Mouse (Mus musculus): ENCODE results near the gene Sspo. TPM values are rescaled to one million over a fixed set of nuclear protein-coding genes. Genes with fewer than 3 reads are reported as not detected.

Gene Sspo
- total RNA-seq (2015): not detected in 2 replicates
- not detected in 2 replicates for total RNA-seq (2017)

DNA sequence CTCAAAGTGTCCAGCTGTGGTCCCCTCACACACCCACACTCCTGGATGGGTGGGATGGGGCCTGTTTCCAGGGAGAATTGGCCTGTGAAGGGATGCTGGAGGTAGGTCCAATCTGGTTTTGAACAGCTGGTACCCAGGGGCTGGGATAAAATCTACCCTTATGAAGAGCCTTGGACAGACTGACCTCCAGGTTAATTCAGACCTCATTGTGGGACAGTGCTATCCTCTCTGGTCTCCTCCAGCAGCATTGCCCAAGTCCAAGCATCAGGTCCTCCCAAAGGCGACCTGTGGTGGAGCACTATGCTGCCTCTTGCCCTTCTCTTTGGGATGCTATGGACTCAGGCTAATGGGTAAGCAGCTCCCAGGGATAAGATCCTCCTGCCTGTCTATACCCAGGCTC lies at the start of gene Sspo:
TSS of gene Sspo (plus strand) at position 301 of the 400 bp plus-strand sequence.
- no peak for ATAC-seq (replicated peaks; ENCODE audit: poor library complexity)

DNA sequence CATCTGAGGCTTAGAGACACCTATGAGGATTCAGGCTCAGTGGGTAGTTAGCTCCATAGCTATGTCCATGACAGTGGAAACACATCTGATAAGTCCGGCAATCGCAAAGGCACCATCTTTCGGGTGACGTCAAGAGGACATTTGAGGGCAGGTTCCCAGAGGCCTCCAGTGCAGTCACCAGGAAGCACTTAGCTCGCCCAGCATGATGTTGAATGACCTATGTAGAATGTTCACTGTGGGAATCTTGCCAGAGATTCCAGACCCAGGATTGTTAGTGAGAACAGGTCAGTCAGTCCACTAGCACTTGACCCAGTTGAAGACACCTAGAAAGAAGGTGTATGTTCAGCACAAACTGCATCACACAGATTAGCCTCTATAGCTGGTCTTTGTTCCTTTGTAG lies 48.1 kb upstream of the Sspo start:
- no peak for ATAC-seq (replicated peaks; ENCODE audit: poor library complexity)

DNA sequence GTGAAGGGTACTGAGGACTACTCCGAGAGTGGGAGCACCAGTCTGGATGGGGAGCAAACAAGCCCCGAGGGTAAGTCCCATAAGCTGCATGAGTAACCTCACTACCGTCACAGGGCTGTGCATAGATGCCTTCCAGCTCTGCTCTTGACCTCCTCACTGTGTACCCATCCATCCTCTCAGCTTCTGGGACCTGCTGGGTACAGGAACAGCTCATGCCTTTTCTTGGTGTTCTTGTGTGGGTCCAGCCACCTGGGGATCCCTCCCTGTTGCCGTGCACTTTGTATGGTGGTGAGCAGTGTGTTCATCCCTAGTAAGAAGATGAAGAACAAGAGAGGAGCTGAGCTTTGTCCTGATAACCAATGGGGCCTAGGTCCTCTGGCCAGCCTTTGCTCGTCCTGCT lies 44.0 kb upstream of the Sspo start:
- no peak for ATAC-seq (replicated peaks; ENCODE audit: poor library complexity)

DNA sequence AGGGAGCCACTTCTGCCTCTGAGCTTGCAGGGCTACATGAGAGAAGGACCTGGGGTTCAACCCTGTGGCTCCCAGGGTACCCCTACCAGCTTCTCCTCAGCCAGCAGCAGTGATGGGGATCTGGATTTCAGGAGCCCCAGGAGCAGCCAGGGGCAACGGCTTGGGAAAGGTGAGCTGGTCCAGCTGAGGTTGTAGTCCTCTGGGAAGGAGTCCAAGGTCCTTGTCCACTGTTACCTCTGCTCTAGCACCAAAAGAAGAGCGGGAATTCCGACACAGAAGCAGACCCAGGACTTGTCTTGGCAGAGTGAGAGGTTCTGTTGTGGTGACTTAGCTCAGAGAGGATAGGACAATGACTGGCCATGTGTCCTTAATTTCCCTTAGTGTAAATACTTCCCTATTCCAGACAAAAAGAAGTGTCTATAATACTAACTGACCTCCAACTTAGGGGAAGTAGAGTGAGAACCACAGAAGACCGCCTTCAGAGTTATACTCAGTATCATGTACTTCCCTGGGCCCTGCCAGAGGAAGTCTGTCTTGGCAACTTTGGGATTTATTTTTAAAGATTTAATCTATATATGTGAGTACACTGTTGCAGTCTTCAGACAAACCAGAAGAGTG lies 38.2 kb upstream of the Sspo start:
- ATAC-seq (replicated peaks; ENCODE audit: poor library complexity): peak; percentile 81

DNA sequence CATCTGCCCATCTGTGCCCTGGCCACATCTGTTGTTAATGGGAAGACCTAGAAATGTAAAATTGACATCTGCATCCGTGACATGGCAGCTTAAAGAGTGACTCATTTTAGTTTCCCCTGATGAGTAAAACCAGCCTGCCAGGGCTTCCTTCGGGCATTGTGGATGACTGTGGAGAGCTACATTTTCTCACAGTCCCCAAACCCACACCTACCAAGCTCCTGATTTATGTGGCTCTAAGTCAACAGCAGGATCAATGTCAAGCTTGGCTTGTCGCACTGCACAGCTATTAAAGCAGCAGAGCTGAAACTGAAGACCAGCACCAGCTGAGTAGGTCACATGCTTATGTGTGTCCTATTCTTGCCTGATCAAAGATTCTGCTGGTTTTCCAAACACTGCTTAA lies 37.5 kb upstream of the Sspo start:
- ATAC-seq (replicated peaks; ENCODE audit: poor library complexity): no peak

DNA sequence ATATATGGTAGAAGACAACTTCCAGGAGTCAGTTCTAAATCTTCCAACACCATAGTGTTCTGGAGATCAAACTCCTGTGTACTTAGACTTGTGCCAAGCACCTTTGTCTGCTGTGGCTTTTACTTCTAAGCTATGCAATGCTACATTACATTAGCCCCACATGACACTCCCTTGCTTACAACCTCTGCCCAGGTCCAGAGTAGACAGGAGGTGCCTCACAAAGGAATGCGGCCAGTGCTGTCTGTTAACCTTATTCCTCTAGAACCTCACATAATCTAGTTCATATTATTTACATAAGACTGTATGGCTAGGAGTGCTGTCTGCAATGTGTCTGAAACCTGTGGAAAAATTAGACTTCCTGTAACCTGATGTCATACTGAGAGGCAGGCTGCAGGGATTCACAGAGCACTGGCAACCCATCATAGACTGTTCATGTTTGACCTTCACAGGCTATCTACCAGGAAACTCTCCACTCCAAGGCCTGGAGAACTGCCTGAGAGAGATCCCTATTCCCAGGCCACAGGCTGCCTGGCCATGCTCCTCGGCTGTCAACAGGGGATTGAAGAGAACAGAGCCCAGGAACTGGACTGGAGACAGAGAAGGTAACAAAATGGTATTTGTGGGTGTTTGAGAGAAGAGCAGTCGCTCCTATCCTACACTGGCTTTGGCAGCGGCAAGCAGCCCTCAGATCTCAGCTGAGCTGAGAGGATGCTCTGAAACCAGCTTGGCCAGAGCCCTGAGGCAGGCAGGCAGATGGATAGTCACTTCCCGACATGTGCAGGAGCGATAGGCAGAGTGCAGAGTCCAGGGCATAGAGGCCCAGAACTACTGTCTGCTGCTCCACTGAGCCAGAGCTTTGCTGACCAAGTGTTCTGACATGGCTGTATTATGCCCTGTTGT lies 36.6 kb upstream of the Sspo start:
- no peak for ATAC-seq (replicated peaks; ENCODE audit: poor library complexity)

DNA sequence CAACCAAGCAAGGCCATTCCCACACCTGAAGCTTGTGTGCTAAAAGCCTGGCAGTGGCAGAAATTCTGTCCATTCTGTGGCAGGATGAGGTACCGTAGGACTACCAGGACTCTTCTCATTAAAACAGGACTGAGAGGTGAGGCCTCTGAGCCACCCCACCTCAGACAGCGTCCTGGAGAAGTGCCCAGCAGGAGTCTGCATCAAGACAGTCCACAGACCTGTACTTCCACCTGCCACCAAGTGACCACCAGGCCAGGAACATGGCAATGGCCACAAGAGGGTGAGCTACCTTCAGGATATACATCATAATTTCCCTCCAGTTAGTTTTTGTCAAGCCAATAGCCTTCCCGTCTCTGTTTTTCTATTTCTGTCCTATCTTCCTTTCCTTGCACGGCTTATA lies 35.9 kb upstream of the Sspo start:
- no peak for ATAC-seq (replicated peaks; ENCODE audit: poor library complexity)

DNA sequence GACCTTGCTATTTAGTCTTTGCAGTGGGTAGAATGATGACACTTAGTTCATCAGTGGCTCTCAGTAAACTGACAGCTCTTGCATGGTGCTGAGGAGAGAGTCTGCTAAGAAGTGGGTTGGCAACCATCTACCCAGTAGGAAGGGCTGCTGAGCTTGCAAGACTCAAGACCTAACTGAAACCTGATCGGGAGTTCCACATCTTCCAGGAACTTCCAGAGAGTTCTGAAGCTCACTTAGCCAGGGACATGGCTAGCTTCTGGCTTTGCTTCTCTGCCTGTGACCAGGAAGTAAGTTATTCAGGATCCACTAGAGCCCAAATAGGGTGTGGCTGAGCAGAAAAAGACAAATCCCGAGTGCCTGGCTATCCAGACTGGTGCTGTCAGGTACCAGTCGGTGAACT lies 35.4 kb upstream of the Sspo start:
- no peak for ATAC-seq (replicated peaks; ENCODE audit: poor library complexity)

DNA sequence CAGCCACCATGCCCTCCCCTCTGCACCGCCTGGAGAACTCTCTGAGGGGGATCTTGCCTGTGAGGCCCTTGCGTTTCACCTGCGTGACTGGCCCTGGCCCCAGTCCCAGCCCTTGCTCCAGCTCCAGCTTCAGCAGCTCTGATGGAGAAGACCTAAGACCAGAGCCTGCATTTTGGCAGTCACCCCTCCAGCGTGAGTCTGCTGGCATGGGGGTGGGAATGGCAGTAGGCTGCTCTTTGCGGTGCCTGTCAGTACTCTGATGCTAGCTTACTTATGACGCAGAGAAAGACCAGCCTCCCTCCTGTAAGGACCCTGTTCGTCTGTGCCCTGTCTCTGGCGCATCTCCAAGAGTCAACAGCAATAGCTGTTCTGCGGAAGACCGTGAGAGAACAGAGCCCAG lies 34.9 kb upstream of the Sspo start:
- ATAC-seq (replicated peaks; ENCODE audit: poor library complexity): no peak

DNA sequence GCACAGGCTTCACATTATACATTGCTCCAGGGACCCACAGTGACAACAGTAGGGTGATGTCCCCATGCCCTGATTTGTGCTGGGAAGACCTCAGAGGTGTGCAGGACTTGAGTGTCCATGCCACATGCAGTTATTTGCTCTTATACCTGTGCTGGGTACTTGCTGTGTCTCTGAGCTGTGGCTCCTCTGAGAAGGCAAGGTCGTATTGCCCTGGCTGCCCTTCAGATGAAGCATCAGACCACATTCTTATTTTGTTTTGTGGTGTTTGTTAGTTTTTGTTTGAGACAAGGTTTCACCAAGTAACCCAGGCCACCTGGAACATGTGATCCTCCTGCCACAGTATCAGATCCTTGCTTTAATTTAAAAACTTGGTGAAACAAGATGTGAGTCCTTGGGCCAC lies 33.1 kb upstream of the Sspo start:
- no peak for ATAC-seq (replicated peaks; ENCODE audit: poor library complexity)

DNA sequence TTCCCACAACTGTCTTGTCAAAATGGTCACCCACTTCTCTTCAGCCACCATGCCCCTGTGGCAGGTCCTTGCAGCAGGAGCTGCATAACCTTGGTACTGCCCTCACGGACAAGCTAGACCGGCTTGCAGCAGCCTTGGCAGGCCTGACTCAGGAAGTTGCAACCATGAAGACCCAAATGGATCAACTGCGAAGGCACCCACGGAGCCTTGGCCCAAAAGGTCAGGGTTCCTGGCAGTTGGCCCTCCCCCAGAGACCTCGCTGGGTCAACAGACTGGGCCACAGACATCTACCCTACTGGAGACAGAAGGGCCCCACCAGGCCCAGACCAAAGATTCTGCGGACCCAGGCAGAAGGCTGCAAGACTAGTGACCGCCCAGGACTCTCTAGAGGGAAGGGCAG lies 32.4 kb upstream of the Sspo start:
- no peak for ATAC-seq (replicated peaks; ENCODE audit: poor library complexity)

DNA sequence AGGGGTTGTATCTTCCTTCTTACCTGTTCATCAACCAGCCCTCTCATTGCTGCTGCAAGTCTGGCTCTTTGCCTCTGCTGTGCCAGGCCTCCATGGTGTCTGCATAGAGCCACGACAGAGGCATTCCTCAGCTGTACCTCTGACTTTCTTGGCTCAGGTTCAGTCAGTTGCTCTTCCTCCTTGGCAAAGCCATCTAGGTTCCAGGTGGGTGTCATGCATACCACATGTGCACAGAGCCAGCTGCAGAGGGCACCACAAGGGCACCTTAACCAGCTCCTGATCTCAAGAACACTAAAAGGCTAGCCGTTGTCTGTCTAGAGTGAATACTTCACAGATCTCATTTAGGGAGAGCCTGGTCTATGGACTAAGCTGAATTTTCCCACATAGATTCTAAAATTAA lies 31.5 kb upstream of the Sspo start:
- no peak for ATAC-seq (replicated peaks; ENCODE audit: poor library complexity)

DNA sequence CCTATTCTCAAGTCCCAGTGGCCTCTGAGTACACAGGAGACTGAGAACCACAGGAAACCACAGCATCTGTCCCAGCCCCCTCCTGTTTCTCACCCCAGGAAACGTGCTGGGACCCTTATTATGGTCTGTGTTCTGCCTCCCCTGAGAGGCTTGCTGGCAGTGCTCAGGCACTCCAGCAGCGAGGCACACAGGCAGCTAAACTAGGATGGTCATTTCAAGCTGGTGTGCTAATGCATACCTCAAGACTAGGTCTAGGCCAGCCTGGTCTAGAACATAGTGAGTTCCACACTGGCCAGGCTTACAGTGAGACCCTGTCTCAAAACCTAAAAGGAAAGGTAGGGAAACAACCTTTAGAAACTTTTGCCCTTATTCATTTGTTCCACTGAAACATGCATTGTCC lies 27.4 kb upstream of the Sspo start:
- peak; percentile 26; the same call in 1 of the 2 replicates for ATAC-seq (replicated peaks; ENCODE audit: poor library complexity)

DNA sequence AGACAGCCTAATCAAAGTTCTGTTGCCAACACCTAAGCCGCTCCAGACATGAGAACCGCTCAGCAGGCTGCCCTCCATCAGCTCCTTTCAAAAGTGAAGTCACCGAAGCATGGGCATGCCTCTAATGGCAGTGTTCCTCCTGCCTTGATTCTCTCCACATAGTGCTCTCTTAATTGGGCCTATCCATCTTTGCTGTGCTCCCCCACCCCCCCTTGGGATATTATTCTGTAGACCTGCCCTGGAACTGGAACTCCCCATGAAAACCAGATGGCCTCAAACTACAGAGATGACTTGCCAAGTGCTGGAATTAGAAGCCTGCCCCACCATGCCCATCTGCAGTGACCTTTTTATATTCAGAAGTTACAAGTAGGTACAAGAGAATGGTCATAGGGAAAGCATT lies 24.7 kb upstream of the Sspo start:
- ATAC-seq (replicated peaks; ENCODE audit: poor library complexity): no peak

DNA sequence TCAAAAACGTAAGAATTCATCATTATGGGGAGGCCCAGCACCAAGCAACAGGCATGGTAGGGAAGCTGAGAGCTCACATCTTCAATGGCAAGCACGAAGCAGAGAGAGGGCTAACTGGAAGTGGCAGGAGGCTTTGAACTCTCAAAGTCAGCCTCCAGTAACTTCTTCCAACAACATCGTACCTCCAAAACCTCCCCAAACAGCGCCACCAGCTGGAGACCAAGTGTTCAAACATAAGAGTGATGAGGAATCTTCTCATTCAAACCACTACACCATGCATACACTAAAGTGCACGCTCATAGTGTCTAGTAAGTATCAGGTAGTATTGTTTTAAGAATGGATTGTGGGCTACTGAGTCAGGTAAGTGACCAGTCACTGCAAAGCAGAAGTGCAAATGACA lies 24.0 kb upstream of the Sspo start:
- ATAC-seq (replicated peaks; ENCODE audit: poor library complexity): no peak

DNA sequence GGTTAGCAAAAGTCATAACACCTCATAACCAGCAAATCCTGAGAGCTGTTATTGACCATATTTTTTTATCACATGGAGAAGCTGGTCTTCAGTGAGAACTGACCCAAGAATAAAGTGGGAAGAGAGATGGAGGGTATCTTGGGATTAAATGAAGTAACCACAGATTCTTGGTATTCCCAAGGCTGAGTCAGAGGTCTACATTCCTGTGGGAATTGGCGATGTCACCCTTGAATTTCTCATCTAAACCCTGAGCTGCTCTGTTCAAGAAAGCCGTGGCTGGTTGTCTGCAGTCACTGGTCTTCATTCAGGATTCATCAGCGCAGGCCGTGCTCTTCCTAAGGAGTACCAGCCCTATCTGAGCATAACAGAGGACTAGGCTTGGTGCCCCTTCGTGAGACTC lies 21.1 kb upstream of the Sspo start:
- no peak for ATAC-seq (replicated peaks; ENCODE audit: poor library complexity)

DNA sequence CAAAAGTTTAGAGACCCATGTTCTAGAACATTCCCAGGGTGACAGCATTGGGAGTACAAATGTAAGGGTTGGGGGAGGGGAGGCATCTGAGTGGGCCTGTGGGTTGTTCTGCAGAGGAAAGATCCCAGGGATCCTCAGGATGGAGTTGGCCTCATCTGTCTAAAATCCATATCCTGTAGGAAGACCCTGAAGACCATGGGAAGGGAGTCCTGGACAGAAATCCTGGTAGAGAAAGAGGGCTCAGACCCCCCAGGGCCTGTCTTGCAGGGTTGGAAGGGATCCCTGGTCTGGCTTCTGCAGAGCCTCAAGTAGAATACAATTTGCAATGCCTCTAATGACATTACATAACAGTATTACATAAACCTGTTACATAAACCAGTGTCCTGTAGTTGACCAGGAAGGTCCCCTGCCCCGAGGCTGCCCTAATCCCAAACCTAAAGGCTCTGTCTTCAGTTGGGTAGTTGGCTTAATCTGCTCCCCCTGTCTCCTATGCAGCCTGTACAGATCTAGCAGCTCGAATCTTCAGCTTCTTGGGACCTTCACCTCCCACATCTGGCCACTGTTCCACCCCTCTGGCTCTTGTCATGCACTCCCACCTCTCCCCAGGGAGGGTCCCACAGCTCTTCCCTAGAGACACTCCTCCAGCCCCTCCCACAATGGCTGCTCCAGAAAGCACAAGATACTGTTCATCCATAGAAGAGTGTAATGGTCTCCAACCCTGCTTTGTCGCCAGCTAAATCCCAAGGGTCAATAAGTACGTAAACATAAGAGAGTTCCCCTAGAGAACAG lies 19.1 kb upstream of the Sspo start:
- ATAC-seq (replicated peaks; ENCODE audit: poor library complexity): no peak

DNA sequence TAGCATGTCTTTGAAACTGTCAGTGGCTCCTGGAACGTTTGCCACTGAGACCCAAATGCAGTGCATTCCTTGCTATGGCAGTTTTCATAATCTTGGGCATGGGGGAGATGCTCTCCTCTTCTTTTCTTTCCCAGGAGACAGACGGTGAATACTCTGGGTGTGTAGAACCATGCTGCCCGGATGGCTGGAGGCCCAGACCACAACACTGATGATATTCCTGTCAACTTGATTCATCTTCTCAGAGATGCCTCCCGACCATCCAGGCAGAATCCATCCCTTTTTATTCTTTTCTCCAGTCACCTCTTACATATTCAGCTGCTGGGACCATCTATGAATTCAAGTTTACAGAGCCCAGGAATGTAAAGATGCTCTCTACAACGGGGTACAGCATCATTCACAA lies 17.3 kb upstream of the Sspo start:
- ATAC-seq (replicated peaks; ENCODE audit: poor library complexity): no peak

DNA sequence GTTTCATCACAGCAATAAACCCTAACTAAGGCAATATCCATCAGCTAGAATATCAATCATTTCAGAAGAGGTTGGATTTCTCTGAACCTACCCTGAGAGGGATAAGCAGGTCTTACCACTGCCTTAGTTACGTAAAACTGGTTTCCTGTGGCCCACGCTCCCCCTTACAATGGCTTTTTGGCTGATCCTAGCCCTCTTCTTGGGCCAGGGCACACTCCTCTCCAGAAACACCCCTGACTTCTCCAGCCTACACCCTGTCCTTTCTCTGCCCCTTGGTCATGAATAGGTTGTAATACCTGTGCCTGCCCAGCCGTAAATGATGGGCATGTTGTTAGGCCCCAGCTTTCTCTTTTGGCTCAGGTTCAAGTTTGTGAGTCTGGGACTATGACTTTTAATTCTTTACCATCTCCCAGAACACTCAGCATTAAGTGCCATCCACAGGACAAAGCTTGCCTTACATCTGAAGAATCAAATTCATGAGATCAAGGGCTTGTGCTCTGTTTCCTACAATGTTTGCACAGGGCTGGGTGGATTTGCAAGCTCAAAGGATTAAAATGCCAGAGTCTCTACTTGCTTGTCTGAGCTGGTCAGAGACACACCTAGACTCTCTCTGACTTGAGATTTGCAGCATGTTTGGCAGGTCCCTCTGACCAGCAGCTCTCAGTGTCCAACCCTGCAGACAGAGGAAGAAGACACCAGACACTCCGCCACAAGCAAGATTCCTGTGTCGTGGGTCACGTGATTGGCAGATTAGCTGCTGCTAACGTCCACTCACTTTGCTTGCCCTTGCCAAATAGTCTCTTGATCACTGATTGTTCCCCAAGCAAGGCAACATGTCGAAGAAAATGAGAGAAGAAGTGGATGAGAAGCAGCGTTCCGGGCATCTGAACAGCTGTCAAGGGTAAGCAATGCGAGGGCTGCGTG lies 14.9 kb upstream of the Sspo start:
- ATAC-seq (replicated peaks; ENCODE audit: poor library complexity): peak; percentile 29; the same call in 1 of the 2 replicates

DNA sequence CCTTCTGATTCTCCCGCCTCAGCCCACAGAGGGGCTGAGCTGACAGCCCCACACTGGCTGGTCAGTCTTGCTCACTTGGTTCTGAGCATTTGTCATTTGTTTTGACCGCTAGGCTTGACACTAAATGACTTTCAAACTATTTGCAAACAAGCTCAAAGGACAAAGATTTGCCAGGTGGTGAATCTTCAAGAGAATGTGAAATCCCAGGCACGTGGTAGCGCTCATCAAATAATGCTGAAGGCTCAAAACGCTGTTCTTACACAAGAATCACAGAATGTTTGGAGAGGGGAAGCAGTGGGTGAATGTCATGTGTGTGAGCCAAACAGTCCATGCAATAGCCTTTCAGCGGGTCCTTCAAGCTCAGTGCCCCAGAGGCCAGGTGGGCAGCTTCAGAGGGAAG lies 13.4 kb upstream of the Sspo start:
- no peak for ATAC-seq (replicated peaks; ENCODE audit: poor library complexity)

DNA sequence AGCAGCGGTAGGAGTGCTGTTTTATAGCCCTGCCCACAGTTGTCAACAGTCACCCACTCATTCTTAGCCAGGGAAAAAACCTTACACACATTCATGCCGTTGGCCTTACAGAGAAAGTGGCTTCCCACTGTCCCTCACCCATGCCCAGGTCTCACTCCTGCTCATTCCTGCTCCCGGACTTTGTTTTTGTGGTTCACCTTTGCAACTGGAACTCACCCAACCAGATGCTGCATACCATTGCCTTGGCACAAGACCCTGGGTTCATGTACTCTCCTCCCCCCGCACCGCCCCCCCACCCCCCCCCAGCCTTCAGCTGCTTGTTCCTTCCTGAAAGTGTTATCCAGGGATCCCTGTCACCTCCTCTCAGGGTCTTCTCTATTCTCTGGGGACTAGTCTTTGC lies 12.9 kb upstream of the Sspo start:
- no peak for ATAC-seq (replicated peaks; ENCODE audit: poor library complexity)
